Mouse (Mus musculus): ENCODE measurements around the gene Fam160a1.

- TF ChIP-seq CTCF (IDR thresholded peaks at IDR 0.05; ENCODE audit: low read depth, low read length) (no peak), POLR2A (IDR thresholded peaks at IDR 0.05; ENCODE audit: insufficient read depth, low read length) (no peak)
Measured at GRCm38 (mm10) chr3:85859311-85859710, 42.2 kb upstream of the Fam160a1 start.
